23 mouse cellular contexts compared by ENCODE assay signal in the genomic region with DNA sequence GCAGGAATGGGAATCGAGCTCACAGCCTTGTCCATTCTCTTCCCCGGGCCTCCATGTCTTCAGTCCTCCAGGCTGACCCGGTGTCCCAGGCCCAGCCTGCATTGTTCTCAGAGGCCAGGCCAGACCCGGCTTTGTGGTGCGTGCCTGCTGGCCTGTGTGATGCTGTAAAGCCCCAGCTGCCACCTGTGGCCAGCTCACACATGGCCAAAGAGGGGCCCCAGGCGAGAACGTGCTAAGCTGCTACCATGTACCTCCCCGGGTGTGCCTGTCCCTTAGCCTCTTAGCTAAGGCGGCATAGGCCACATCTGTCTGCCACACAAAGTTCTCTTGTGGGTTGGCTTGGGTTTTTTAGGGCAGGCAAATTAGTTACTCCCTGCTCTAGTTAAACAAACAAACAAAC. TPM values are rescaled to one million over a fixed set of nuclear protein-coding genes. Genes with fewer than 3 reads are reported as not detected.
DNase-seq lines count a peak whose midpoint lies in the region; ATAC-seq lines count a peak whose summit lies in the region.
"Had no signal": no experiment of that assay in that cellular context is flagged by ENCODE, and none has a peak within 500 bp of the region (broad histone marks: within the 10 kb centered on the region; RNA-seq: fewer than 3 reads in every experiment).

No protein-coding gene starts in this region.

- peaks cover 15% of the 10 kb centered on the region for H3K4me1 ChIP-seq in midbrain, embryonic 10.5 days
- no peaks in the 10 kb centered on the region for H3K4me1 ChIP-seq in midbrain, embryonic 15.5 days
- peaks cover 2% of the 10 kb centered on the region; the same call in 1 of the 2 replicates for H3K4me1 ChIP-seq in embryonic facial prominence, embryonic 13.5 days
- H3K4me1 ChIP-seq in limb, embryonic 11.5 days (ENCODE audit: control insufficient read depth, insufficient read depth, low read length) = no peaks in the 10 kb centered on the region
- H3K4me1 ChIP-seq in heart, embryonic 12.5 days (replicated peaks) = peaks cover 7% of the 10 kb centered on the region
- H3K4me1 ChIP-seq: embryonic facial prominence, embryonic 15.5 days; hindbrain, embryonic 15.5 days had no signal

- WGBS in midbrain, embryonic 10.5 days = 78% methylated on average over 9 of the region's 9 CpGs
- 62% methylated on average over 9 of the region's 9 CpGs for WGBS in midbrain, embryonic 15.5 days
- WGBS in embryonic facial prominence, embryonic 13.5 days = 79% methylated on average over 9 of the region's 9 CpGs
- 74% methylated on average over 9 of the region's 9 CpGs for WGBS in limb, embryonic 11.5 days
- WGBS in heart, embryonic 12.5 days = 78% methylated on average over 9 of the region's 9 CpGs

- H3K9me3 ChIP-seq in midbrain, embryonic 10.5 days (replicated peaks) = peaks cover 11% of the 10 kb centered on the region
- H3K9me3 ChIP-seq in midbrain, embryonic 15.5 days = no peaks in the 10 kb centered on the region
- H3K9me3 ChIP-seq in embryonic facial prominence, embryonic 13.5 days = peaks cover 5% of the 10 kb centered on the region; the same call in 1 of the 2 replicates
- no peaks in the 10 kb centered on the region for H3K9me3 ChIP-seq in limb, embryonic 11.5 days (ENCODE audit: control insufficient read depth, low read length)
- H3K9me3 ChIP-seq in heart, embryonic 12.5 days (replicated peaks) = peaks cover 11% of the 10 kb centered on the region
- H3K9me3 ChIP-seq: G1E; hindbrain, embryonic 15.5 days had no signal

- H3K9ac ChIP-seq in midbrain, embryonic 15.5 days = no peak overlapping the region
- 0 out of 2 replicates have a peak overlapping the region, but pooled peaks have one; percentile 6 for H3K9ac ChIP-seq in embryonic facial prominence, embryonic 13.5 days
- H3K9ac ChIP-seq in limb, embryonic 11.5 days (ENCODE audit: low read length) = peak overlapping the region; percentile 7; the same call in 1 of the 2 replicates
- no peak overlapping the region for H3K9ac ChIP-seq in heart, embryonic 12.5 days
- H3K9ac ChIP-seq: embryonic facial prominence, embryonic 15.5 days; hindbrain, embryonic 15.5 days had no signal

- H3K36me3 ChIP-seq in midbrain, embryonic 10.5 days = no peaks in the 10 kb centered on the region
- H3K36me3 ChIP-seq in midbrain, embryonic 15.5 days (replicated peaks) = no peaks in the 10 kb centered on the region
- no peaks in the 10 kb centered on the region for H3K36me3 ChIP-seq in embryonic facial prominence, embryonic 13.5 days
- no peaks in the 10 kb centered on the region for H3K36me3 ChIP-seq in limb, embryonic 11.5 days (ENCODE audit: control insufficient read depth, insufficient read depth, low read length)
- peaks cover 5% of the 10 kb centered on the region for H3K36me3 ChIP-seq in heart, embryonic 12.5 days
- H3K36me3 ChIP-seq: embryonic facial prominence, embryonic 15.5 days; G1E; hindbrain, embryonic 15.5 days had no signal

- no peak for DNase-seq in midbrain, embryonic 10.5 days (ENCODE audit: low spot score)
- no peak for DNase-seq in limb, embryonic 11.5 days (ENCODE audit: low spot score)
- DNase-seq in yolk sac, embryonic 10.5 days (ENCODE audit: low spot score) = no peak
- no peak for DNase-seq in lung, adult 18-20 months
- DNase-seq: adrenal gland, adult 8-10 months; adrenal gland, postnatal 36 days; B cell, adult 2 months; cerebellum, adult 11 months; cerebellum, adult 8-10 months; cerebellum, postnatal 14 days; gastrocnemius, postnatal 36 days; heart, adult 11 months; heart, postnatal 14 days had no signal

- H3K27ac ChIP-seq in midbrain, embryonic 10.5 days (replicated peaks) = peak overlapping the region; percentile 67; the same call in 1 of the 2 replicates
- H3K27ac ChIP-seq in midbrain, embryonic 15.5 days = no peak overlapping the region
- H3K27ac ChIP-seq in embryonic facial prominence, embryonic 13.5 days = no peak overlapping the region
- H3K27ac ChIP-seq in limb, embryonic 11.5 days (replicated peaks; ENCODE audit: low read depth, low read length) = no peak overlapping the region
- H3K27ac ChIP-seq in heart, embryonic 12.5 days (ENCODE audit: poor library complexity, severe bottlenecking) = no peak overlapping the region
- H3K27ac ChIP-seq: embryonic facial prominence, embryonic 15.5 days; hindbrain, embryonic 15.5 days had no signal

- no peak overlapping the region for H3K4me3 ChIP-seq in midbrain, embryonic 10.5 days
- no peak overlapping the region for H3K4me3 ChIP-seq in midbrain, embryonic 15.5 days
- H3K4me3 ChIP-seq in embryonic facial prominence, embryonic 13.5 days = no peak overlapping the region
- no peak overlapping the region for H3K4me3 ChIP-seq in limb, embryonic 11.5 days (ENCODE audit: low read depth, low read length)
- H3K4me3 ChIP-seq in heart, embryonic 12.5 days = no peak overlapping the region
- H3K4me3 ChIP-seq: embryonic facial prominence, embryonic 15.5 days; erythroblast, embryonic 14.5 days; hindbrain, embryonic 15.5 days had no signal

- no peaks in the 10 kb centered on the region for H3K27me3 ChIP-seq in midbrain, embryonic 10.5 days (ENCODE audit: low read depth, poor library complexity, severe bottlenecking)
- no peaks in the 10 kb centered on the region for H3K27me3 ChIP-seq in midbrain, embryonic 15.5 days (replicated peaks)
- no peaks in the 10 kb centered on the region for H3K27me3 ChIP-seq in embryonic facial prominence, embryonic 13.5 days
- no peaks in the 10 kb centered on the region for H3K27me3 ChIP-seq in limb, embryonic 11.5 days (ENCODE audit: control insufficient read depth, insufficient read depth, low read length)
- no peaks in the 10 kb centered on the region for H3K27me3 ChIP-seq in heart, embryonic 12.5 days (replicated peaks)
- H3K27me3 ChIP-seq: embryonic facial prominence, embryonic 15.5 days; hindbrain, embryonic 15.5 days had no signal

- H3K4me2 ChIP-seq in midbrain, embryonic 15.5 days = no peak overlapping the region
- no peak overlapping the region for H3K4me2 ChIP-seq in embryonic facial prominence, embryonic 13.5 days
- H3K4me2 ChIP-seq in limb, embryonic 11.5 days (ENCODE audit: low read depth, severe bottlenecking) = no peak overlapping the region
- H3K4me2 ChIP-seq in heart, embryonic 12.5 days = no peak overlapping the region
- H3K4me2 ChIP-seq: embryonic facial prominence, embryonic 15.5 days; hindbrain, embryonic 15.5 days had no signal

- ATAC-seq in midbrain, embryonic 15.5 days (replicated peaks) = no peak
- ATAC-seq in embryonic facial prominence, embryonic 13.5 days (ENCODE audit: insufficient number of reproducible peaks, insufficient read depth, low FRiP score, low TSS enrichment, low read depth) = no peak
- ATAC-seq in limb, embryonic 11.5 days (ENCODE audit: insufficient number of reproducible peaks, low FRiP score, low TSS enrichment, low read depth) = no peak
- ATAC-seq in heart, embryonic 12.5 days (ENCODE audit: insufficient number of reproducible peaks, low FRiP score) = no peak
- ATAC-seq: CD4-positive, CD25-positive, alpha-beta regulatory T cell, adult 4 months; forebrain, embryonic 16.5 days; intestine, embryonic 16.5 days had no signal

RNA-seq across cellular contexts. Expression of a gene that starts 25.4 kb away (rescaled TPM):
- 429 and 455 TPM in 2 replicates for polyA plus RNA-seq in midbrain, embryonic 10.5 days (2016; fragmentation: Nextera tagmentation; extraction: Ambion mirVana)
- 442 and 447 TPM in 2 replicates for polyA plus RNA-seq in midbrain, embryonic 15.5 days (2015; fragmentation: Nextera tagmentation; extraction: Ambion mirVana)
- 393 and 412 TPM in 2 replicates for polyA plus RNA-seq in embryonic facial prominence, embryonic 13.5 days (2015; fragmentation: Nextera tagmentation; extraction: Ambion mirVana)
- 403 and 421 TPM in 2 replicates for polyA plus RNA-seq in limb, embryonic 11.5 days (2014; fragmentation: Nextera tagmentation; extraction: Ambion mirVana)
- 746 and 756 TPM in 2 replicates for polyA plus RNA-seq in heart, embryonic 12.5 days (2016; fragmentation: Nextera tagmentation; extraction: Ambion mirVana)

RNA-seq across cellular contexts. Expression of a gene that starts 29.5 kb away (rescaled TPM):
- 0.15 and 1.4 TPM in 2 replicates for polyA plus RNA-seq in midbrain, embryonic 10.5 days (2016; fragmentation: Nextera tagmentation; extraction: Ambion mirVana)
- 1.2 and 1.4 TPM in 2 replicates for polyA plus RNA-seq in midbrain, embryonic 15.5 days (2015; fragmentation: Nextera tagmentation; extraction: Ambion mirVana)
- polyA plus RNA-seq in embryonic facial prominence, embryonic 13.5 days (2015; fragmentation: Nextera tagmentation; extraction: Ambion mirVana) = 1.8 and 2.3 TPM in 2 replicates
- 0.17 and 0.35 TPM in 2 replicates for polyA plus RNA-seq in limb, embryonic 11.5 days (2014; fragmentation: Nextera tagmentation; extraction: Ambion mirVana)
- polyA plus RNA-seq in heart, embryonic 12.5 days (2016; fragmentation: Nextera tagmentation; extraction: Ambion mirVana) = 3.3 and 4.1 TPM in 2 replicates

RNA-seq across cellular contexts. Expression of a gene that starts 51.0 kb away (rescaled TPM):
- 42.5 and 56.5 TPM in 2 replicates for polyA plus RNA-seq in midbrain, embryonic 10.5 days (2016; fragmentation: Nextera tagmentation; extraction: Ambion mirVana)
- polyA plus RNA-seq in midbrain, embryonic 15.5 days (2015; fragmentation: Nextera tagmentation; extraction: Ambion mirVana) = 189 and 193 TPM in 2 replicates
- 38.9 and 40.2 TPM in 2 replicates for polyA plus RNA-seq in embryonic facial prominence, embryonic 13.5 days (2015; fragmentation: Nextera tagmentation; extraction: Ambion mirVana)
- 27.8 and 28.7 TPM in 2 replicates for polyA plus RNA-seq in limb, embryonic 11.5 days (2014; fragmentation: Nextera tagmentation; extraction: Ambion mirVana)
- polyA plus RNA-seq in heart, embryonic 12.5 days (2016; fragmentation: Nextera tagmentation; extraction: Ambion mirVana) = 33.1 and 35.6 TPM in 2 replicates

Comparison
In these comparisons a context has a peak if more than half of its experiments do, and no peak if none do; other contexts are left out.
1. H3K9ac ChIP-seq: peak in embryonic facial prominence, embryonic 13.5 days (single experiment) and limb, embryonic 11.5 days (single experiment); none in midbrain, embryonic 15.5 days (single experiment) and heart, embryonic 12.5 days (single experiment).